Mouse (Mus musculus): Measurements from ENCODE around the gene Hpca. TPM values are rescaled to one million over a fixed set of nuclear protein-coding genes. Genes with fewer than 3 reads are reported as not detected.

Gene Hpca
- polyA plus RNA-seq, 1 experiment: not detected

DNA sequence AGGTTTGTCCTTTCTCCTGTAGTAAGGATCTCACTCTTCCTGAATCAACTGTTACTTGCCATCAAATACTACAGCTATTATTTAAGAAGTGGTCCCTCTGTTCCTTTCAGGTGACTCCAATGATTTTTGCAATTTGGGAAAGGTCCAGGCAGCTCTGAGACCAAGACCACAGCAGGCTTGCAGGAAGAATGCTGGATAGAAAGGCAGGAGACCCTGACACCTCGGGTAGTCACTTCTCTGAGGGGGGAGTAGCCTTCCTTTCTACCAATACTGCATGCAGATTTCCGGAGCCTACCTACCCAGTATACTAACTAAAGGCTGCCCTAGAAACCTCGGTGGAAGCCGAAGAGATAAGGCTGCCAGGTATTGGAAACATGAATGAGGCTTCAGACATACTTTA is 23.6 kb upstream of the Hpca start:
- H3K4me3 ChIP-seq (ENCODE audit: insufficient read depth, low read length): no peak overlapping the region
- H3K4me1 ChIP-seq (ENCODE audit: control insufficient read depth, insufficient read depth, low read length): peaks cover 26% of the 10 kb centered on the region
- no peak for TF ChIP-seq CTCF (IDR thresholded peaks at IDR 0.05; ENCODE audit: low read depth, low read length)
- no peak for TF ChIP-seq POLR2A (IDR thresholded peaks at IDR 0.05; ENCODE audit: borderline replicate concordance, low read depth, low read length)
- H3K27ac ChIP-seq (ENCODE audit: insufficient read depth, low read depth, low read length): no peak overlapping the region

DNA sequence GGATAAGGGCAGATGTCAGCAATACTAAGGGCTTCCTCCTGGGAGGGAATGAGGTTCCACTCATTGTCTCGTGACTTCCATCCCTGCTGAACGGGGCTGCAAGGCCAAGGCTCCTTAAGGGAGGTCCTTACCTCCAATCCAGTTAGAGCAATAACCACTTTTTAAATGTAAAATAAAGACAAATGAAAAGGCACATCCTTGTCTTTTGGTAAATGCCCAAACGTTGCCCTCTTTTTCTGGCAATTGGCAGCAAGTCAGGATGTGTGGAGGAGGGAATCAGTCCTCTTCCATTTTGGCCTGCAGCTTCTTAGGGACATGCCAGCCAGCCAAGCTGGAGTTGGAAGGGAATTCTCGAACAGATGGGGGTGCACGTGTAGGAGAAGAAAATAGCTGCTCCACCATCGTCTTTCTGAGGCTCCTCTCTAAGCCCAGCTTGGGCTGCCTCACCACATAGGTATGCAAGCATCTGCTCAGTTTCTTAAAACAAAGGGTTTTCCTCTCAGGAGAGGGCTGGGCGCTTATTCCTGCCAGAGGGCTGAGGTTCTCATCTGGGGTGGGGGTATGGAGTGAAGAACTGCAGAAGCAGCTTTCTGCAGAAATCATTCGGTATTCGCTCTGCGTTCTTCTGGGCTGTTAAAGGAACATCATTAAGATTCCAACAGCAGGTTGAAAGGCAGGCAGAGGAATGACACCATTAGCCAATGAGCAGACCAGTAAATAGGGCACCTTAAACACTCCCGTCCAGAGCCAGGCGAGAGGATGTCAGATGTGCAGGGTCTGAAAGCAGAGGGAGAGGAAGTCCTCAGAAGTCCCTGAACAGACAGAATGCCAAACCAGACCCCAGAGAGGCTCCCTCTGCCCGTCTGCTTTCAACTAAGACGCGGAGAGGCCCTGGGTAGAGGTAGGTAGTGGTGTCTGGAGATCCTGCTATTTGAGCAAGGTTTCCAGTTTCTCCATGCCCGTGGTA is 22.8 kb upstream of the Hpca start:
- Histone ChIP-seq H3K4me3 (ENCODE audit: insufficient read depth, low read length) (no peak overlapping the region), H3K4me1 (ENCODE audit: control insufficient read depth, insufficient read depth, low read length) (peaks cover 26% of the 10 kb centered on the region), H3K27ac (ENCODE audit: insufficient read depth, low read depth, low read length) (no peak overlapping the region)
- no peak for TF ChIP-seq CTCF (IDR thresholded peaks at IDR 0.05; ENCODE audit: low read depth, low read length)
- no peak for TF ChIP-seq POLR2A (IDR thresholded peaks at IDR 0.05; ENCODE audit: borderline replicate concordance, low read depth, low read length)

DNA sequence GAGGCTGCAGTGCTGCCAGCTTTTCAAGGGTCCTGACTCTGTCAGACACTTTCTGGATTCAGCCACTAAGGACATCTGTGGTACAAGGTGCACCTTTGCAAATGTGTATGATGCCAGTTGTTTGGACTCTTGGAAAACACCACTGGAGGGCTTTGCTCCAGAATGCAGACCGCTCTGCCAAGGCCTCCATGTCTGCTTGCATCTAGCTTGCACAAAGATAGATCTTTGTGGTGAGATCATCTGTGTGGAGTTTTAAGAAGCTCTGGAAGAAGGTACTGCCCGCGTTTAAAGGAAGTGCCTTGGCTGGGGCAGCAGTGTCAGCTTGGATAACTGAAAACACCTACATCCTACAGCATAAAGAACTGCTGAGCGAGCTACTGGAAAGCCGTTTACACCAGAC is 21.7 kb upstream of the Hpca start:
- H3K4me1 ChIP-seq (ENCODE audit: control insufficient read depth, insufficient read depth, low read length): peaks cover 26% of the 10 kb centered on the region
- H3K27ac ChIP-seq (ENCODE audit: insufficient read depth, low read depth, low read length): no peak overlapping the region
- TF ChIP-seq CTCF (IDR thresholded peaks at IDR 0.05; ENCODE audit: low read depth, low read length) (no peak), POLR2A (IDR thresholded peaks at IDR 0.05; ENCODE audit: borderline replicate concordance, low read depth, low read length) (no peak)
- no peak overlapping the region for H3K4me3 ChIP-seq (ENCODE audit: insufficient read depth, low read length)

DNA sequence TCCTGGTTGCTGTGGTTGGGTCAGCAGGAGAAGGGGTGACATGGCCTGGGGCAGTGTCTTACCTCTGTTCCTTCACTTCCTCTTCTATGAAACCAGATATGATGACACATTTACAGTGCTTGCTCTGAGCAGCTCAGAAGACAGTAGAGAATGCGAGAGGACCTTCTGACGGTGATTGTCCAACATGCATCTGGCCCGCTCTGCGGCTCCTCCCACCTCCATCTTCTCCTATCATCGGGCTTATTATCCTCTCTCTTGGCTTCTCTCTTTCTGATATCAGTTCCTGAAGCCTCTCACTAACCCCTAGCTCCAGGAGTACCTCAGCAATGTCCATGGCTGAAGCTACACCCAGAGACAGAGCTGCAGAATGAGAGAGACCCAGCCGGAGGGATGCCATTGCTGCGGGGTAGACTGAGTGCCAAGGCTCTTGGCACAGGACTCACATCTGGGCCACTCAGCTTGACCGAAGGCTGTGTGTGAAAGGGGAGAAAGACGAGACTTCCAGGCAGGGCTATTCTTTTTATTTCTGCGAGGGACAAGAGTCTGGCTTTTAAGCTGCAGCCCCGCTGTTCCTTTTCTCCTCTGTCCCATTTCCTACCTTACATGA is 20.7 kb upstream of the Hpca start:
- Histone ChIP-seq H3K4me1 (ENCODE audit: control insufficient read depth, insufficient read depth, low read length) (peaks cover 26% of the 10 kb centered on the region), H3K4me3 (ENCODE audit: insufficient read depth, low read length) (no peak overlapping the region), H3K27ac (ENCODE audit: insufficient read depth, low read depth, low read length) (no peak overlapping the region)
- TF ChIP-seq POLR2A (IDR thresholded peaks at IDR 0.05; ENCODE audit: borderline replicate concordance, low read depth, low read length): no peak
- no peak for TF ChIP-seq CTCF (IDR thresholded peaks at IDR 0.05; ENCODE audit: low read depth, low read length)

DNA sequence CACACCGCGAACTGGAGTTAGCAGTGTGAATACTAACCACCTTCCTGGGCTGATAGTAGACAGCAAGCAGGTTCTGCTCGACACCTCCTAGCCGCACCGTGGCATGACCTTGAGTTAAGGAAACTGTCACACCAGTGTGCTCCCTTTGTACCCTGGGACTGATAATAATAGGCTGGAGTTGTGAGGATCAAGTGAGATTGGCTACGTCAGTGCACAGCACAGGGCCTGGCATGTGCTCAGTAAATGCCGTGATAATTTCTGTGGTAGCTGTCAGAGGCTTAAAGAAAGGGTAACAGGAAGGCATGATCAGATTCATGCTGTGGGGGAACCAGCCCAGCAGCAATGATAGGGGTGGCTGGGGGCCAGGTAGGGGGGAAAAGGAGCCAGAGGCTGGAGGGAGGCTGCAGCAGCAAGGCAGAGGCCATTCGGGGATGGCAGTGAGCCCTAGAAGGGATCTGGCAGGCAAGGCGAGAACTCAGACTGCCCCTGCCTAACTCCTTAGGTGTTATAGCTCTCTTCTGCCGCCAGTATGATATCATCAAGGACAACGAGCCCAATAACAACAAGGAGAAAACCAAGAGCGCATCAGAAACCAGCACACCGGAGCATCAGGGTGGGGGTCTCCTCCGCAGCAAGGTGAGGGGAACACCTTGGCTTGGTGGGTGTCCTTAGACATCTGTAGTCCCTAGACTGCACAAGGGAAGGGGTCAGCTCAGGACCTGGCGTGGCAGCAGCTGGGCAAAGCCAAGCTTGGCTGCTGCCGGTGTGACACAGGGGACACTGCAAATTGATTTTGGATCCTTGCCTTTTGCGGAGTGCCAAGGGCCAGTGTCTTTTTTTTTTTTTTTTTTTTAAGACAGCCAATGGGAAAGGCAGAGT is 20.0 kb upstream of the Hpca start:
- no peak overlapping the region for H3K27ac ChIP-seq (ENCODE audit: insufficient read depth, low read depth, low read length)
- peaks cover 26% of the 10 kb centered on the region for H3K4me1 ChIP-seq (ENCODE audit: control insufficient read depth, insufficient read depth, low read length)
- TF ChIP-seq CTCF (IDR thresholded peaks at IDR 0.05; ENCODE audit: low read depth, low read length) (no peak), POLR2A (IDR thresholded peaks at IDR 0.05; ENCODE audit: borderline replicate concordance, low read depth, low read length) (no peak)
- no peak overlapping the region for H3K4me3 ChIP-seq (ENCODE audit: insufficient read depth, low read length)

DNA sequence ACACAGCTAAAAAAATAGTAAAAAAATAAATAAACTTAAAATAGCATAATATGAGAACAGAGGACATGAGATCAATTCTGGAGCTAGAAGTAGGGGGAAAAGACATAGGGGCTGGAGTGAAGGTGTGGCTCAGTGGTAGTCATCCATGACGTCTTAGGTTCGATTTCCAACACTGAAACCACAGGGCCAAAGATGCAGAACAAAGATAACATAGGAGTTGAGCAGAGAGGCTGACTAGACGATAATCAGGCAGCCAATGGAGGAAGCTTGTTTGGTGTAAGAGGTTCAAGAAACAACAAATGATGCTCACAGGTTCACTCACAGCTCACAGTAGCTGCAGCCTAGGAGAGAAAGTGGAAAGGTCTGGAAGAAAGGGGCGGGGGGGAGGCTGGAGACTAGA is 19.0 kb upstream of the Hpca start:
- no peak overlapping the region for H3K4me3 ChIP-seq (ENCODE audit: insufficient read depth, low read length)
- H3K27ac ChIP-seq (ENCODE audit: insufficient read depth, low read depth, low read length): no peak overlapping the region
- peaks cover 23% of the 10 kb centered on the region for H3K4me1 ChIP-seq (ENCODE audit: control insufficient read depth, insufficient read depth, low read length)
- no peak for TF ChIP-seq POLR2A (IDR thresholded peaks at IDR 0.05; ENCODE audit: borderline replicate concordance, low read depth, low read length)
- TF ChIP-seq CTCF (IDR thresholded peaks at IDR 0.05; ENCODE audit: low read depth, low read length): no peak

DNA sequence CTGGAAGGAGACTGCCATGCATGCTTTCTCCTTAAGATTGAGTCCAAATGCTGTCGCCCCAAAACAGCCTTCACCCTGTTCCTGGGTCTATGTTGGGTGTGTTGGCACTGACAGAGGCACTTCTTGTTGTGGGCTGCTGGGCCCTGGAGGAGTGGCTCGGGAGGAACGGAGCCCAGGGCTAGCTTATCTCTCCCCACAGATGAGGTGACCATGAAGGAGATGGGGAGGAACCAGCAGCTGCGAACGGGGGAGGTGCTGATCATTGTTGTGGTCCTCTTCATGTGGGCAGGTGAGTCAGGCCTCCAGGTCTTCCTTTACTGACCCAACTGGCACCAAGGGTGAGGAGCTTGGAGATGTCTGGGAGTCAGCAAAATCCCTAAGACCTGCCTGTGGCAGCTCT is 17.8 kb upstream of the Hpca start:
- no peak for TF ChIP-seq POLR2A (IDR thresholded peaks at IDR 0.05; ENCODE audit: borderline replicate concordance, low read depth, low read length)
- TF ChIP-seq CTCF (IDR thresholded peaks at IDR 0.05; ENCODE audit: low read depth, low read length): no peak
- Histone ChIP-seq H3K4me1 (ENCODE audit: control insufficient read depth, insufficient read depth, low read length) (peaks cover 23% of the 10 kb centered on the region), H3K27ac (ENCODE audit: insufficient read depth, low read depth, low read length) (no peak overlapping the region), H3K4me3 (ENCODE audit: insufficient read depth, low read length) (no peak overlapping the region)

DNA sequence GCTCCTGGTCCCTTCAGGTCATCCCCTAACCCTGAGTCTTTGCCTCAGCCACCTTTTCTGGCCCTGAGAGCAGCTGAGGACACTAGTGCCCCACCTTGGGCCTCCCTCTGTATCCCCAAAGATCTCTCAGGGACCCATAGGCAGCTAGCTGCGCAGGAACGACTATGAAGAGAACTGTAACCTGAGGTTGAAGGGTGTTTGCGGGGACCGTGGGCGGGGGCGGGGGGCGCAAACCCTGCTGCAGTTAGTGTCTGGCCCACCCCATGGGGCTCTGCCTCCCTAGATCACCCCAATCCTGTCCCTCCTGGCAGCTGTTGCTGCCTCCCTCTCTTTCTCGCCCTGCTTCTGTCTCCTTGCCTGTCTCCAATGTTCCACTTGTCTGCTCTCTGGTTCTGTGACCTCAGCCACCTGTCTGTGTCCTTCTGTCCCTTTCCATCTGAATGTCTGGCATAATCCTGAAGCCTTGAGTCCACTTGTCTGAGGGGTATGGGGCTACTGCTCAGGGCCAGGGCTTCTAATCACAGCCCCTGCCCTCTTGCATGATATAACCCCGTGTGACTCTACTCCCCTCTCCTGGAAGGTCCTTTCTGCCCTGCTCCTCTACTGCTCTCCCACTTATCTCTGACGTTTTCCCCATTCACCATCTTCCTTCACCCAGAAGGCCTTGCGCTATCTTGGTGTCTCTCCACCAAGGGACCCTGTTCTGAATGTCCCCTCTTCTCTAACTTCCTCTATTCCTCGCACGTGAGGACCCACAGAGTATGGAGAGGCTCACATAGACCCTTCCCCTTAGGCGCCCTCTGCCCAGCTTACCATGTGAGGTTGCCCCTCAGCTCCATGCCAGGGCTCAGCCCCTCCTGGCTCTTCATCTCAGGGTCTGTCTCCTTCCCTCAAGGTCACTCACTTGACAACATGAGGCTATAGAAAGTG is 15.8 kb upstream of the Hpca start:
- H3K4me3 ChIP-seq (ENCODE audit: insufficient read depth, low read length): no peak overlapping the region
- TF ChIP-seq CTCF (IDR thresholded peaks at IDR 0.05; ENCODE audit: low read depth, low read length) (no peak), POLR2A (IDR thresholded peaks at IDR 0.05; ENCODE audit: borderline replicate concordance, low read depth, low read length) (no peak)
- H3K27ac ChIP-seq (ENCODE audit: insufficient read depth, low read depth, low read length): no peak overlapping the region
- peaks cover 7% of the 10 kb centered on the region for H3K4me1 ChIP-seq (ENCODE audit: control insufficient read depth, insufficient read depth, low read length)

Measured in bone marrow macrophage, adult 2 months (primary cell).